Mouse (Mus musculus) megakaryocyte progenitor cell, adult 5-6 weeks (primary cell): ENCODE measurements at regions not wholly inside any gene's neighbourhood (a gene's known extent, or its start where the extent isn't known, plus 50 kb on each side); places are given as distances from the start of the nearest gene placed in this dataset.
"Not testable (repeated sequence)": the region's sequence is repeated elsewhere in the genome, so short reads cannot be mapped to it uniquely, and the experiment has no call there.

Experiments
- ATAC-seq: replicated peaks from 2 replicates; pipeline ENCODE4 v1.8.0; 2016; ENCODE audit warnings: mild to moderate bottlenecking, moderate TSS enrichment, inconsistent platforms; ENCODE audit not compliant: poor library complexity

GRCm38 (mm10) chr12:113241373-113242193, 55.9 kb downstream of the Tmem121 start:
- ATAC-seq, result no peak

- no peak for ATAC-seq
These were observed 56.4 kb downstream of the Tmem121 start for GRCm38 (mm10) chr12:113242194-113242510.

- ATAC-seq, result no peak
These were observed 59.0 kb downstream of the Tmem121 start for GRCm38 (mm10) chr12:113244685-113245084.

- not testable (repeated sequence) for ATAC-seq
These were observed 68.0 kb downstream of the Tmem121 start for GRCm38 (mm10) chr12:113253446-113254424.

GRCm38 (mm10) chr12:113255331-113255730, 69.6 kb downstream of the Tmem121 start:
- ATAC-seq, result no peak

GRCm38 (mm10) chr12:113256628-113257027, 70.9 kb downstream of the Tmem121 start:
- ATAC-seq, result no peak

DNA sequence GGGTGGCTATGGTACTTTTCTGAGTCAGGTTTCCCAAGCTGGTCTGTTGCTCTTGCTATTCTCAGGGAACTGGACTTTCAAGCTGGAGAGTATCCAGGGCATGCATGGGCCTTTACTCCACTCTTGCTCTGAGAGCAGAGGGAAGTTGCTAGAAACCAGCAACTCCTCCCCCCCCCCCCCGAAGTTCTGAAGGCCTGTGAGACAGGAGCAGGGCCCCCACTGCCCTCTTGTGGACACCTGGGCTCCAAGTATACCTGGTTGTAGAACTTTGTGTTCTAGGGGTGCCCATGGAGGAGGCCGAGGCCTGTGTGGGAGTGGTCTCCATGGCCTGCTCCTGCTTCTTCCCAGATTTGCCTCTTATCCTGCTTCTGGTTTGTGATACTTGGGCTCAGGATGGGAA, 71.5 kb downstream of the Tmem121 start:
- ATAC-seq, result no peak

DNA sequence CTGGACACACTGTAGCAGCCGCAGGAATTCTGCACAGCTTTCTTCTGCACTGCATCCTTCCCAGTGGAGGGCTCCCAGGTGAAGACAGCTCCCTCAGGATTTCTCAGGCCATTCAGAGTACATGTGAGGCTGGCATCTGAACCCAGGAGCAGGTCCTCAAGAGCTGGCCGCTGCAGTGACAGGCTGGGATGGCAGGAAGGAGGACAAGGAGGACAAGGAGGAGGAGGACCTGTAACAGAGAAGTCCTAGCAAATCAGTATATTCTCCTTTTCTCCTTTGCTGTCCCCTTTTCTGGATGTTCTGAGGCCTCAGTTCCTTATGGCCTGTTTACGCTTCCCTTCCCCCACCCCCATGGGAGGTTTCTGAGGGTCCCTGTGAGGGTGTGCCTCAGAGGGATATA, 73.7 kb downstream of the Tmem121 start:
- ATAC-seq, result no peak

DNA sequence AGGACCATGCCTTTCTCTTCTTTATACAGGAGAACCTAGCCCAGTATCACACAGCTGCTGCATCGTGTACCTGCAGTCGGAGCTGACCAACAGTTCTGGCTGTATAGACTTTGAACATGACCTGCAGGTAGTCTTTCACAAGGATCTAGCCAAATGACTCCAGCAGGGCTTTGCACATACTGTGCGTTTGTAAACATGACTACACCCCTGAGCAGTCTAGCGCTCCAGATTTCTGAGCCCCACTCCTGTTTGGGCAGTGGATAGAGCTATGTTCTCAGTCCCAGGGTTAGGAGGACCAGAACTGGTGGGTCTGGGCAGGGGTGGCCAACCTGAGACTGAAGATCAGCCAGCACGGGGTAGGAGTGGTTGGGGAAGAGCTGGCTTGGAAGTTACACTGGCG, 74.6 kb downstream of the Tmem121 start:
- no peak for ATAC-seq

GRCm38 (mm10) chr12:113275934-113276333, 90.2 kb downstream of the Tmem121 start:
- ATAC-seq, result no peak

DNA sequence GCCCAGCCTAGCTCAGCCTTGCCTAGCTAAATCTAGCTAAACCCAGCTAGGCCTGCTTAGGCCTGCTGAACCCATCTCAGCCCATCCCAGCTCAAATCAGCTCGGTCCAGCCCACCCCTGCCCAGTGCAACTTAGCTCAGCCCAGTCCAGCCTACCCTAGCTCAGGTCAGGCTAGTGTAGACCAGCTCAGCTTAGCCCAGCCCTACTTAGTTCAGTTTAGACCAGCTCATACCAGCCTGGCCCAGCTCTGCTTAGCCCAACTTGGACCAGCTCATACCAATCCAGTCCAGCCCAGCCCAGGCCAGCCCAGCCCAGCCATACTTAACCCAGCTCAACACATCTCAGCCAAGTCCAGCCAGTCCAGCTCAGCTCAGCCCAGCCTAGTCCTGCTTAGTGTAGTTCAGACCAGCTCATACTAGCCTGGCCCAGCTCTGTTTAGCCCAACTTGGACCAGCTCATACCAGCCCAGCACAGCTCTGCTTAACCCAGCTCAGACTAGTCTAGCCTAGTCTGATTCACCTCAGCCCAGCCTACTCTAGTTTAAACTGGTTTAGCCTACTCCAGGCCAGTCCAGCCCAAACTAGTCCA, 90.7 kb downstream of the Tmem121 start:
- ATAC-seq, result no peak

GRCm38 (mm10) chr12:113277741-113278140, 92.0 kb downstream of the Tmem121 start:
- ATAC-seq, result peak; percentile 68

DNA sequence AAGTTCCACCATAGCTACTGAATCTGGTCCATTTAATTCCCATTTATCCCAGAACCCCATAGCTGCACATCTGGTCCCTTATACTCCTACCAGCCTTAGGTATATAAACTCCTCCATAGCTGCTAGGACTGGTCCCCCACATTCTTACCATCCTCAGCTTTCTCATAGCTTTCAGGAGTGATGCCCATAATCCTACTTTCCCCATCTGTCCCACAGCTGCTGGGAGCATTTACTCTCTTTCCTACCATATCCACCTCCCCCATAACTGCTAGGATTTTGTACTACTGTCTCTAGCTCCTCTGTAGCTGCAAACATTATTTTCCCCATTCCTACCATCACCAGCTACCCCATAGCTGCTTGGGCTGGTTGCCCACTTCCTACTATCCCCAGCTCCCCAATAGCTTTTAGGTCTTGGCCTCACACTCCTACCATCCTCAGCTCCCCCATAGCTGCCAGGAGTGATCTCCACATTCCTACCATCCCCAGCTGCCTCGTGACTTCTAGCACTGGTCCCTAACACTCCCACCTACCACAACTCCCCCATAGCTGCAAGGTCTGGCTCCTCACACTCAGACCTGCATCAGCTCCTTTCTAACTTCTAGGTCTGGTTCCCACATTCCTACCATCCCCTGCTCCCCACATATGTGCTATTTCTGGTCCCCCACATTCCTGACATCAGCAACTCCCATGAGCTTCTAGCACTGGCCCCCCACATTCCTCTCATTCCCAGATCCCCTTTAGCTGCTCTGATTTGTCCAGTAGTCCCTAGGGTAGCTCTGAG, 106.5 kb downstream of the Tmem121 start:
- ATAC-seq, result no peak

- peak; percentile 20; the same call in 1 of the 2 replicates for ATAC-seq
These were observed 110.2 kb downstream of the Tmem121 start for GRCm38 (mm10) chr12:113295924-113296323.

GRCm38 (mm10) chr12:113305973-113306372, 120.2 kb downstream of the Tmem121 start:
- no peak for ATAC-seq

- no peak for ATAC-seq
These were observed 127.6 kb downstream of the Tmem121 start for GRCm38 (mm10) chr12:113313319-113313718.

- ATAC-seq, result peak; percentile 97
These were observed 128.9 kb downstream of the Tmem121 start for GRCm38 (mm10) chr12:113314624-113315023.

DNA sequence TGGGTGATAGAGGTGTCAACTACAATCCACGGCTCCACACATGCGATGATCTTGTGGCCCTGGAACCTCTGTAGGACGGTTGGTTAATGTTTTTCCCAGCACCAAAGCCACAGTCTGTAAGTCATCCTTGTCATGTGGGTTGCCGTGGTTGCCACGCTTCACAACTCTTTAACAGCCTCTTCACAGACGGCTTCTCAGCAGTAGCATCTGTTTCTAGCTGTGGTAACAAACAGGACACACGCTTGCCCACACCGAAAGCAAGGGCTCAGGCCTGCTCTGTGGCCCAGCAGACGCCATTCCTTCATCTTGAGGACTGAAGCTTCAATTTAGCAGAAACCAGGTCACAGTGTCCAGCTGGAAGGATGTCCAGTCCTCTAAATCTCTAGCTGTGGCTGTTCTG, 135.4 kb downstream of the Tmem121 start:
- no peak; the same call in 1 of the 2 replicates for ATAC-seq

GRCm38 (mm10) chr12:113322173-113322572, 136.4 kb downstream of the Tmem121 start:
- ATAC-seq, result no peak

GRCm38 (mm10) chr12:113327851-113328250, 142.1 kb downstream of the Tmem121 start:
- ATAC-seq, result no peak

DNA sequence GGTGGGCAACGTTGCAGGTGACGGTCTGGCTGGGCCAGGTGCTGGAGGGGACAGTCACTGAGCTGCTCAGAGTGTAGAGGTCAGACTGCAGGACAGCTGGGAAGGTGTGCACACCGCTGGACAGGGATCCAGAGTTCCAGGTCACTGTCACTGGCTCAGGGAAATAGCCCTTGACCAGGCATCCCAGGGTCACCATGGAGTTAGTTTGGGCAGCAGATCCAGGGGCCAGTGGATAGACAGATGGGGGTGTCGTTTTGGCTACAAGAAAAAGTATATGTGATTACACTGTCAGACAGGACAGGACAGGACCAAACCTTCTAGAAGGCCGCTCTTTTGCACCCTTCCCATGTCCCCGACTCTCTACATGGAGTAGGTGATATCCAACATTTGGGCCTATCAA, 144.5 kb downstream of the Tmem121 start:
- ATAC-seq, result no peak
